Mouse (Mus musculus) heart, embryonic 10.5 days (tissue): Measurements from ENCODE around the gene Crls1. TPM values are rescaled to one million over a fixed set of nuclear protein-coding genes. Genes with fewer than 3 reads are reported as not detected.

Experiments
- DNase-seq: peaks from one replicate; pipeline ENCODE4 v3.0.0-alpha.2; 2017; ENCODE audit warnings: low spot score
- H3K27ac ChIP-seq: fragments of 300-500 bp; sonication (generic); 2 replicates; pipeline ENCODE4 v1.5.1; 2016; ENCODE audit warnings: mild to moderate bottlenecking
- H3K27me3 ChIP-seq: fragments of 300-500 bp; sonication (generic); 2 replicates; pipeline ENCODE4 v1.6.1; 2016; ENCODE audit warnings: mild to moderate bottlenecking; ENCODE audit not compliant: poor library complexity, insufficient read depth, severe bottlenecking
- H3K36me3 ChIP-seq: fragments of 300-500 bp; sonication (generic); 2 replicates; pipeline ENCODE4 v1.6.1; 2016; ENCODE audit warnings: mild to moderate bottlenecking, moderate library complexity
- H3K4me1 ChIP-seq: fragments of 300-500 bp; sonication (generic); 2 replicates; pipeline ENCODE4 v1.6.1; 2016; ENCODE audit warnings: mild to moderate bottlenecking
- H3K4me3 ChIP-seq: fragments of 300-500 bp; sonication (generic); 2 replicates; pipeline ENCODE4 v1.5.1; 2016; ENCODE audit warnings: mild to moderate bottlenecking, moderate library complexity
- H3K9me3 ChIP-seq: fragments of 300-500 bp; sonication (generic); 2 replicates; pipeline ENCODE4 v1.6.1; 2016; ENCODE audit warnings: mild to moderate bottlenecking, moderate library complexity
- WGBS: fragments of 180-500 bp; shearing (Covaris S2); methylation state at CpG from one replicate; pipeline ENCODE4 v1.1.7; 2016; 5-methylcytosine and 5-hydroxymethylcytosine counted together
- polyA plus RNA-seq: library from polyadenylated mRNA; unstranded; fragments of >200 nt; fragmentation: Nextera tagmentation; extraction: Ambion mirVana; gene quantifications from 2 replicates; pipeline ENCODE4 v1.2.1, GENCODE M21; 2016

Gene Crls1
- polyA plus RNA-seq, 1 experiment from 2014 or later, result 9.5 TPM

GRCm38 (mm10) chr2:132901636-132902035, 55.2 kb downstream of the Crls1 start:
- Histone ChIP-seq H3K4me1 (no peaks in the 10 kb centered on the region), H3K27ac (no peak overlapping the region), H3K36me3 (no peaks in the 10 kb centered on the region), H3K4me3 (no peak overlapping the region), H3K9me3 (no peaks in the 10 kb centered on the region), H3K27me3 (no peaks in the 10 kb centered on the region)
- no peak for DNase-seq
- WGBS, result 71% methylated on average over 4 of the region's 4 CpGs

- Histone ChIP-seq H3K9me3 (no peaks in the 10 kb centered on the region), H3K4me1 (no peaks in the 10 kb centered on the region), H3K36me3 (no peaks in the 10 kb centered on the region), H3K4me3 (no peak overlapping the region), H3K27me3 (no peaks in the 10 kb centered on the region), H3K27ac (no peak overlapping the region)
- DNase-seq, result no peak
- 69% methylated on average over 3 of the region's 4 CpGs for WGBS
Observed at GRCm38 (mm10) chr2:132902056-132902455, 55.6 kb downstream of the Crls1 start.

- Histone ChIP-seq H3K4me1 (no peaks in the 10 kb centered on the region), H3K27ac (no peak overlapping the region), H3K9me3 (no peaks in the 10 kb centered on the region), H3K36me3 (no peaks in the 10 kb centered on the region), H3K27me3 (no peaks in the 10 kb centered on the region), H3K4me3 (no peak overlapping the region)
- WGBS, result 30% methylated on average over 3 of the region's 3 CpGs
- DNase-seq, result no peak
Observed at GRCm38 (mm10) chr2:132903498-132903897, 57.0 kb downstream of the Crls1 start.

GRCm38 (mm10) chr2:132904961-132905360, 58.5 kb downstream of the Crls1 start:
- Histone ChIP-seq H3K27ac (no peak overlapping the region), H3K9me3 (no peaks in the 10 kb centered on the region), H3K27me3 (no peaks in the 10 kb centered on the region), H3K4me1 (no peaks in the 10 kb centered on the region), H3K4me3 (no peak overlapping the region), H3K36me3 (no peaks in the 10 kb centered on the region)
- 66% methylated on average over 2 of the region's 2 CpGs for WGBS
- DNase-seq, result no peak

- Histone ChIP-seq H3K36me3 (no peaks in the 10 kb centered on the region), H3K4me3 (no peak overlapping the region), H3K27ac (no peak overlapping the region), H3K4me1 (no peaks in the 10 kb centered on the region), H3K27me3 (no peaks in the 10 kb centered on the region), H3K9me3 (no peaks in the 10 kb centered on the region)
- WGBS, result 21% methylated on average over 8 of the region's 8 CpGs
- no peak for DNase-seq
Observed at GRCm38 (mm10) chr2:132906763-132907162, 60.3 kb downstream of the Crls1 start.

- H3K27me3 ChIP-seq, result no peaks in the 10 kb centered on the region
- no peak overlapping the region for H3K4me3 ChIP-seq
- H3K9me3 ChIP-seq, result no peaks in the 10 kb centered on the region
- no peak overlapping the region for H3K27ac ChIP-seq
- 81% methylated on average over 1 of the region's 1 CpGs for WGBS
- H3K4me1 ChIP-seq, result no peaks in the 10 kb centered on the region
- no peak for DNase-seq
- H3K36me3 ChIP-seq, result no peaks in the 10 kb centered on the region
Observed at GRCm38 (mm10) chr2:132914785-132915184, 68.3 kb downstream of the Crls1 start.

Other genes with a start within 250 kb of the Crls1 start
- gene Shld1, start 159.7 kb upstream of the Crls1 start, polyA plus RNA-seq, result 14.2 and 15.9 TPM in 2 replicates
- 0.05 and 0.34 TPM in 2 replicates for gene Chgb, start 65.4 kb upstream of the Crls1 start, polyA plus RNA-seq
- 26.6 and 35.3 TPM in 2 replicates for gene Trmt6, start 30.6 kb upstream of the Crls1 start, polyA plus RNA-seq
- gene Mcm8, start 30.5 kb upstream of the Crls1 start, polyA plus RNA-seq, result 17.2 and 19.6 TPM in 2 replicates
- 32.6 and 32.7 TPM in 2 replicates for gene Lrrn4, start 34.2 kb downstream of the Crls1 start, polyA plus RNA-seq
- gene Fermt1, start 99.2 kb downstream of the Crls1 start, polyA plus RNA-seq, result 2.4 and 5.6 TPM in 2 replicates